Mouse (Mus musculus): Measurements from ENCODE around the gene Zc3h7a.

Zc3h7a gene

GRCm38 (mm10) chr16:11143706-11144483 lies 32.3 kb downstream of the Zc3h7a start:
- peak; percentile 97 for DNase-seq (ENCODE audit: low spot score)

- peak; percentile 99 for DNase-seq (ENCODE audit: low spot score)
Observed at GRCm38 (mm10) chr16:11134348-11135344, 41.5 kb downstream of the Zc3h7a start, which contains the start of gene Txndc11. Txndc11 (minus strand) TSS chr16:11134650.

GRCm38 (mm10) chr16:11133476-11134347 lies 42.5 kb downstream of the Zc3h7a start:
- peak; percentile 26 for DNase-seq (ENCODE audit: low spot score)

GRCm38 (mm10) chr16:11132839-11133238 lies 43.4 kb downstream of the Zc3h7a start:
- no peak for DNase-seq (ENCODE audit: low spot score)

- DNase-seq (ENCODE audit: low spot score) = no peak
Observed at GRCm38 (mm10) chr16:11128301-11128700, 47.9 kb downstream of the Zc3h7a start.

- DNase-seq (ENCODE audit: low spot score) = no peak
Observed at GRCm38 (mm10) chr16:11125371-11125770, 50.8 kb downstream of the Zc3h7a start.

- no peak for DNase-seq (ENCODE audit: low spot score)
Observed at GRCm38 (mm10) chr16:11124110-11124509, 52.1 kb downstream of the Zc3h7a start.

- no peak for DNase-seq (ENCODE audit: low spot score)
Observed at GRCm38 (mm10) chr16:11122625-11123024, 53.6 kb downstream of the Zc3h7a start.

GRCm38 (mm10) chr16:11109198-11109740 lies 66.9 kb downstream of the Zc3h7a start:
- DNase-seq (ENCODE audit: low spot score) = no peak

- no peak for DNase-seq (ENCODE audit: low spot score)
Observed at GRCm38 (mm10) chr16:11104905-11105304, 71.3 kb downstream of the Zc3h7a start.

- no peak for DNase-seq (ENCODE audit: low spot score)
Observed at GRCm38 (mm10) chr16:11097301-11097700, 78.9 kb downstream of the Zc3h7a start.

GRCm38 (mm10) chr16:11093717-11094386 lies 82.3 kb downstream of the Zc3h7a start:
- no peak for DNase-seq (ENCODE audit: low spot score)

- no peak for DNase-seq (ENCODE audit: low spot score)
Observed at GRCm38 (mm10) chr16:11092523-11092922, 83.7 kb downstream of the Zc3h7a start.

- no peak for DNase-seq (ENCODE audit: low spot score)
Observed at GRCm38 (mm10) chr16:11092061-11092460, 84.1 kb downstream of the Zc3h7a start.

- DNase-seq (ENCODE audit: low spot score) = no peak
Observed at GRCm38 (mm10) chr16:11090836-11091570, 85.2 kb downstream of the Zc3h7a start.

GRCm38 (mm10) chr16:11086856-11087588 lies 89.2 kb downstream of the Zc3h7a start:
- no peak for DNase-seq (ENCODE audit: low spot score)
